Mouse (Mus musculus) E14TG2a.4 (cell line): ENCODE measurements around the gene Rmnd5b.

Source experiments
- H3K27me3 ChIP-seq: 2 replicates; pipeline ENCODE4 v1.6.1; 2014; ENCODE audit warnings: low read length, control low read depth; ENCODE audit not compliant: insufficient read depth
- H3K36me3 ChIP-seq: 2 replicates; pipeline ENCODE4 v1.6.1; 2014; ENCODE audit warnings: low read length, control low read depth; ENCODE audit not compliant: insufficient read depth
- H3K4me1 ChIP-seq: replicated peaks from 2 replicates; pipeline ENCODE4 v1.6.1; 2014; ENCODE audit warnings: low read depth, low read length, control low read depth
- H3K4me3 ChIP-seq: replicated peaks from 2 replicates; pipeline ENCODE4 v1.5.1; 2014; ENCODE audit warnings: mild to moderate bottlenecking, low read length
- H3K9me3 ChIP-seq: 2 replicates; pipeline ENCODE4 v1.6.1; 2014; ENCODE audit warnings: low read length, control low read depth
- CTCF ChIP-seq: conservative IDR thresholded peaks from 2 replicates; pipeline ENCODE4 v1.5.1; 2014; ENCODE audit warnings: low read length
- NANOG ChIP-seq: IDR thresholded peaks from 2 replicates; pipeline ENCODE4 v1.6.1; 2014; ENCODE audit warnings: borderline replicate concordance, low read length, mixed read lengths
- POU5F1 ChIP-seq: IDR thresholded peaks from 2 replicates; pipeline ENCODE4 v1.6.1; 2014; ENCODE audit warnings: low read length, borderline replicate concordance

Rmnd5b gene

GRCm38 (mm10) chr11:51609266-51609909 is 26.3 kb downstream of the Rmnd5b start:
- no peaks in the 10 kb centered on the region for H3K27me3 ChIP-seq
- peaks cover 40% of the 10 kb centered on the region for H3K4me1 ChIP-seq
- no peak for TF ChIP-seq NANOG
- H3K36me3 ChIP-seq = peaks cover 14% of the 10 kb centered on the region
- H3K4me3 ChIP-seq = no peak overlapping the region
- no peaks in the 10 kb centered on the region for H3K9me3 ChIP-seq

GRCm38 (mm10) chr11:51607096-51607738 is 28.5 kb downstream of the Rmnd5b start:
- no peaks in the 10 kb centered on the region for H3K9me3 ChIP-seq
- peaks cover 52% of the 10 kb centered on the region for H3K4me1 ChIP-seq
- no peak for TF ChIP-seq CTCF
- no peak for TF ChIP-seq POU5F1
- H3K4me3 ChIP-seq = peak overlapping the region; percentile 96
- H3K36me3 ChIP-seq = peaks cover 36% of the 10 kb centered on the region
- no peaks in the 10 kb centered on the region for H3K27me3 ChIP-seq

- peak within 1 kb of the TSS; percentile 96 for H3K4me3 ChIP-seq
- H3K27me3 ChIP-seq = no peaks in the 10 kb centered on the region
- H3K4me1 ChIP-seq = peaks cover 59% of the 10 kb centered on the region
- no peaks in the 10 kb centered on the region for H3K9me3 ChIP-seq
- TF ChIP-seq CTCF = no peak
- TF ChIP-seq POU5F1 = no peak
- TF ChIP-seq NANOG = no peak
- peaks cover 42% of the 10 kb centered on the region for H3K36me3 ChIP-seq
These were observed 29.1 kb downstream of the Rmnd5b start, which contains the start of gene Hnrnpab for GRCm38 (mm10) chr11:51606447-51607095. Gene Hnrnpab, minus strand, starts transcription at chr11:51606847.

GRCm38 (mm10) chr11:51605602-51606446 is 29.9 kb downstream of the Rmnd5b start:
- TF ChIP-seq NANOG (no peak), CTCF (no peak), POU5F1 (no peak)

GRCm38 (mm10) chr11:51602253-51602652 is 33.4 kb downstream of the Rmnd5b start:
- no peak for TF ChIP-seq CTCF
- TF ChIP-seq NANOG = no peak
- TF ChIP-seq POU5F1 = no peak
- H3K4me1 ChIP-seq = peaks cover 82% of the 10 kb centered on the region
- peaks cover 85% of the 10 kb centered on the region for H3K36me3 ChIP-seq
- H3K4me3 ChIP-seq = peak overlapping the region; percentile 96
- H3K27me3 ChIP-seq = no peaks in the 10 kb centered on the region
- no peaks in the 10 kb centered on the region for H3K9me3 ChIP-seq

More at GRCm38 (mm10) chr11:51605602-51606446, 29.9 kb downstream of the Rmnd5b start:
- peaks cover 49% of the 10 kb centered on the region for H3K36me3 ChIP-seq
- H3K9me3 ChIP-seq = no peaks in the 10 kb centered on the region
- H3K4me1 ChIP-seq = peaks cover 66% of the 10 kb centered on the region
- peak overlapping the region; percentile 96 for H3K4me3 ChIP-seq
- H3K27me3 ChIP-seq = no peaks in the 10 kb centered on the region

- H3K36me3 ChIP-seq = peaks cover 100% of the 10 kb centered on the region
- H3K4me1 ChIP-seq = peaks cover 78% of the 10 kb centered on the region
- no peak overlapping the region for H3K4me3 ChIP-seq
- H3K9me3 ChIP-seq = no peaks in the 10 kb centered on the region
- TF ChIP-seq CTCF = no peak
- TF ChIP-seq POU5F1 = no peak
- no peak for TF ChIP-seq NANOG
- no peaks in the 10 kb centered on the region for H3K27me3 ChIP-seq
These were observed 38.1 kb downstream of the Rmnd5b start for GRCm38 (mm10) chr11:51597553-51597952.

- H3K4me3 ChIP-seq = no peak overlapping the region
- TF ChIP-seq POU5F1 (no peak), NANOG (no peak), CTCF (no peak)
- H3K9me3 ChIP-seq = no peaks in the 10 kb centered on the region
- no peaks in the 10 kb centered on the region for H3K27me3 ChIP-seq
- peaks cover 100% of the 10 kb centered on the region for H3K36me3 ChIP-seq
- peaks cover 74% of the 10 kb centered on the region for H3K4me1 ChIP-seq
These were observed 40.1 kb downstream of the Rmnd5b start for GRCm38 (mm10) chr11:51595459-51596083.
